Mouse (Mus musculus) heart, postnatal 4 days (tissue): ENCODE results near the gene Gm10972. TPM values are rescaled to one million over a fixed set of nuclear protein-coding genes. Genes with fewer than 3 reads are reported as not detected.
"Not testable (repeated sequence)": the region's sequence is repeated elsewhere in the genome, so short reads cannot be mapped to it uniquely, and the experiment has no call there.

ENCODE experiments used
- DNase-seq: peaks from one replicate; pipeline ENCODE4 v3.0.0; 2021
- total RNA-seq, 2 experiments: library from RNA; stranded (reverse); gene quantifications; 2 replicates each; pipeline ENCODE4 v1.2.3; 2021

Gene Gm10972
- total RNA-seq, 2 experiments from 2014 or later, result not detected

DNA sequence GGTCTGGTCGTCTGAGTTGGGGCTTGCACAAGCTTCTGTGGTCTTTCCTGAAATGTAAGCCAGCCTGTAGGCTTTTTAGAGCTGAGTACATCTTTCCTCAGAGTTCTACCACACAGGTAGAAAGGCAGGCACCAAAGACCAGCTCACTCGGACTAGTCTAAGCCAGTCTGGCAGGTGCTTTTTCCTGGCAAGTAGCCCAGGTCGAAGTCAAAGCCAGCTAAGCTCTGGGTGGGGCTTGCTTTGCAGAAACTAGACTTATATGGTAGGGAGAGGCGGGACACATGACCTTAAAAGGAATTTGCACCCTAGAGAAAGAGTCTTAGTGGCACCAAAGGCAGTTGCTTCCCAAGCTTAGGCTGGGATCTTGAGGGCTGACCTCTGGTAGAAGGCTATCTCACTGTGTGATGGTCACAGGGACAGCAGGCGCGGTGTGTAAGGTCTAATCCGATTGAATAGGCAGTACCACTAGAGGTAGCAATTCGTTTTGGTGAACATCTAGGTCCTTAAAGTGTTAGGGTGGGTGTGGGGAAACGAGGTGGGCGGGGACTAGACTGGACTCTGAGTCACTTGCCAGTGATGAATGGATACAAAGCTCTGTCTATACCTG, 16.3 kb downstream of the Gm10972 start:
- DNase-seq, result peak; percentile 18

DNA sequence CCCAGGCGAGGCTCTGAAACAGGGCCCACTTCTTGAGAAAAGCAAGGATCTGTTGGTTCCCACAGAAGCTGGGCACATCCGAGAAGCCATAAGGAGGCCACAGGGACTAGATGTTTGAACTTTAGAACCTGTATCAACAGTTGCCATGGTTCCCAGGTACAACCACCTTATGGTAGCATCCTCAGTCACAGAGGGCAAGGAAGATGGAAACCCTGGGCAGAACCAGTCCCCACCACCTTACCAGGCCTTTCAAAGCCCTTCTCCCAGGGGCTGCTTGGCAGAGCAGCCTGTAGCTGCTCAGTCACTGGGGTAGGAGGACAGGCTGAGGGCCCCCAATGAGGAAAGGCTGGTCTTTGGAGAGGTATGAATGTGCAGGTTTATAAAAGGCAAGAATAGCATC, 17.9 kb downstream of the Gm10972 start:
- DNase-seq, result not testable (repeated sequence)

DNA sequence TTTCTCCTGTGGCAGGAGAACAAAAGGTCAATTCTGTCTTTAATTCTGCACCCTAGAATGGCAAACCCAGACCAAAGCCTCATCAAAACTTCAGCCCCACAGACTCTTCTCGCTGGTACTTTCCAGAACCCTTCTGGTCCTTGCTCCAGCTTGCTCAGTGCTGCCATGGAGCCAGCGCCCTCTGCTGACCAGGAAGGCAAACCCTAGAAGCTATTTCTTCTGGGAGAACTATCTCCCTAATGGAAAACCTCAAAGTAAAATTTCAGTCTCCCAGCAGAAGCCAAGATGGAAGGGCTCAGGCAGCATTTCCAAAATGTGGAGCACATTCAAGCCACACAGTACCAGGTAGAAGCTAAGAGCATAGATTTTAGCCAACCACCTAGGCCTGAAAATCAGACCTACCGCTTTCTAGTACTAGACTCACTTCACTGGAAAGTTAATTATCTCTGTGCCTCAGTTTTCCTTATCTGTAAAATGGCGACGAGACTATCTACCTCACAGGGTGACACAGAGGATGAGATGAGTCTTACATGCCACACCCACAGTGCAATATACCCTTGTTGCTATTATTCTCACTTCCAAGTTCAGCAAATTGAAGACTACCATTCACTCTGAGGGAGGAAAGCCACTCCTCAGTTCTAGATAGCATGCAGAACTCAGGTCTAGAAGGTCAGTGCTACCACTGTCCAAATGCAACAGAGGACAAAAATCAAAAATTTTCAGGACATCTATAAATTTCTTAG, 22.3 kb downstream of the Gm10972 start:
- DNase-seq, result not testable (repeated sequence)

DNA sequence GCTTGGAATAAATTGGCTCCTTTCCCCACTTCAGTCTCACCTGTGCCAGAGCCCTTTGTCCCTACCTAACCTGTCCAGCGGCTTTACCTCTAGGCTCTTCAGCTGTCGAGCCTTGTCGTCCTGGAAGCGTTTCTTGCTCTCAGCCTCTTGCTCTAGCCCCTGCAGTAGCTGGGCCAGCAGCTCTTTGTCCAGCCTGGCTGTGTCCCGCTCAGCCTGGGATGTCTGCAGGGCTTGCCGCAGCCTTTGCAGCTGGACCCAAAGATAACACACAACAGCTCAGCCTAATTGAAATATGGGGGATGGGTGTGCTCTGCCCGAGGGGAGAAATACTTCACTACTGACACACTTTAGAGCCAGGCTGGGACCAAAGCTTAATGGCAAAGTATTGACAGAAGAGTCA, 23.0 kb downstream of the Gm10972 start:
- peak; percentile 12 for DNase-seq

DNA sequence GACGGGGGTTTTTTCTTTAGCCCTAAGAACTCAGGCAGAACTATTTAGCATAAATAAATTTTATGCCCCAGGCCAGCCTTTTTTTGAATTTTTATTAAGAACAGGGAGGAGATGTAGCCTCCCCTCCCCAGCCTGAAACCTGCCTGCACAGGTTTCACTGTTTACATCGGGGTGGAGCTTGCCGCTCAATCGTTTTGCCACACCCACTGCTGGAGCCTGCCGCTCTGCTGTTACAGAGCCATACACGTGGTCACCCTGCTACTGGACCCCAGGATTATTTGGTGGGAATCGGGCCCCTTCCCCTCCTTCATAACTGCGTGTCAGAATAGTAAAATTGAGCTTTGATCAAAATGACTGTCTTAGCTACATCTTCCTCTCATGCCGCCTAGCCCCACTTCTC, 32.2 kb downstream of the Gm10972 start:
- DNase-seq, result not testable (repeated sequence)

DNA sequence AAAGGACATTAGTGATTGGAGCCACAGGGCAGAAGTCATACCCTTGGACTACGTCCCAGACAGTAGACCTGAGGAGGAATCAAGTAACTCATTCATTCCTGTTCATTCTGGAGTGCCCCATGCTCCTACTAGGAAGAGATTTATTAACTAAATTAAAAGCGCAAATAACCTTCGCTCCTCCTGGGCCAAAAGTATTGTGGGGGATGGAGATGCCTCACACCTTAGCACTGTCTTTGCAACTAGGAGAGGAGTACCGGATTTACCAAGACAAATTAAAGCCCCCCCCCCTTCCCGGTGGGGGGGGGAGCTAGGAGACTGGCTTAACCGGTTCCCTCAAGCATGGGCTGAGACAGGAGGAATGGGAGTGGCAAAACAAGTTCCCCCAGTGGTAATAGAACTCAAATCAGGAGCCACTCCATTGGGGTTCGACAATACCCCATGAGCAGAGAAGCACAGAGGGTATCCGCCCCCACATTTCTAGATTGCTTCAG, 36.5 kb downstream of the Gm10972 start:
- DNase-seq, result no peak

DNA sequence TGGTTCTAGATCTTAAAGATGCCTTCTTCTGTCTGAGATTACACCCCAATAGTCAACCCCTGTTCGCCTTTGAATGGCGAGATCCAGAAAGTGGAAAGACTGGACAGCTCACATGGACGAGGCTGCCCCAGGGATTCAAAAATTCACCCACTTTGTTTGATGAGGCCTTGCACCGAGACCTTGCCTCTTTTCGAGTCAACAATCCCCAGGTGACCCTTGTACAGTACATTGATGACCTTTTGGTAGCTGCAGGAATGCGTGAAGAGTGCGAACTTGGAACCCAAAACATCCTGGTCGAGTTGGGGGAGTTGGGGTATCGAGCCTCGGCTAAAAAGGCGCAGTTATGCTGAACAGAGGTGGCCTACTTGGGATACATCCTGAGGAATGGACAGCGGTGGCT, 37.1 kb downstream of the Gm10972 start:
- not testable (repeated sequence) for DNase-seq

DNA sequence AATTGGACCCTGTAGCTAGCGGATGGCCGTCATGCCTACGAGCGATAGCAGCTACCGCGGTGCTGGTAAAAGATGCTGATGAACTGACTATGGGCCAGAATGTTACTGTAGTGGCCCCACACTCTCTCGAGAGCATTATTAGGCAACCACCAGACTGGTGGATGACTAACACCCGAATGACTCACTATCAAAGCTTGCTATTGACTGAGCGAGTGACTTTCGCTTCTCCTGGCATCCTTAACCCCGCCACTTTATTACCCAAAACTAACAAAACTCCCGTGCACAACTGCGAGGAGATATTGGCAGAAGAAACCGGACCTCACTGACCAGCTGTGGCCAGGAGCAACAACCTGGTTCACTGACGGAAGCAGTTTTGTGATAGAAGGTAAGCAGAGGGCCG, 37.9 kb downstream of the Gm10972 start:
- no peak for DNase-seq

DNA sequence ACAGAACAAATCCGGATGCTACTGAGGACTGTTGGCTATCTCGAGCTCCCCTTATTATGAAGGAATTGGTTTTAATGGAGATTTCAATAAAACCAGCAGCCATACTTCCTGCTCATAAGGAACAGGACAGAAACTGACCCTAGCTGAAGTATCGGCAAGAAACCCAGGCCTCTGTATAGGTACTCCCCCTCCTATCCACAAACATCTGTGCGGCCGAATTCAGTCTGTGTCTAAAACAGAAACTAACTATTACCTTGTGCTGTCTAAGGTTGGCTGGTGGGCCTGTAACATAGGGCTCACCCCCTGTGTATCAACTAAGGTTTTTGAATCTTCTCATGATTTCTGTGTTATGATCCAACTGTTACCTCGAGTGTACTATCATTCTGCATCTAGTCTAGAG, 40.7 kb downstream of the Gm10972 start:
- no peak for DNase-seq

DNA sequence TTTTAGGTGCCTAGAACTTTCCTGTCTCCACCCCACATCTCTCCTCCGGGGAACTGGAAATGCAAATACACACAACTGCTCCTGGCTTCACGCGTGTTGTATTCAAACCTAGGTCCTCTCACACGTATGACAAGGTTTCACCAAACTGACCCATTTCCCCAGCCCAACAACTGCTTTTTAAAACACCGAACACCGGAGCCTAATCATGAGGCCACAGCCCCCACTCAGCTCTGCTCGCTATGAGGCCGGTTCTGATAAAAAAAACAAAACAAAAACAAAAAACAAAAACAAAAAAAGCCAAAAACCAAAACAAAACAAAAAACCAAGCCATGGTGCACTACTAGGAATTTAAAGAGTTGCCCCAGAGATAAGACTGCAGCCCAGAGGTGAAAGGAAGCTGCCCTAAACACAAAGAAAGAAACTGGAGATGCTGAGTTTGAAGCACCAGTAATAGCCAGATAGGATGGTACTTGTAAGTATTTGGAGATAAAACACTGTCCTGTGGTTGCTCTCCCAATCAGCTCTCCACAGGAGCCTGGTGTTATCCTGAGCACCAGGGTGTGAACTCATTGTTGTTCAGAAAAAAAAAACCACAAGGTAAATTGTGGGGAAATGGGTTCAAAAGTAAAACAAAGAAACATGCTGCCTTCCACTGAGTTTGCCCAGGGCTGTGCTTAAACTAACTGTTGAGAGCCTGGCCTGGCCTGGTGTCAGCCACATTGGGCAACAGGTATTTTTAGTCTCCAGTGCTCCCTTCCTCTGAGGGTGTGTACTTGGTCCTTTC, 43.3 kb downstream of the Gm10972 start:
- not testable (repeated sequence) for DNase-seq

DNA sequence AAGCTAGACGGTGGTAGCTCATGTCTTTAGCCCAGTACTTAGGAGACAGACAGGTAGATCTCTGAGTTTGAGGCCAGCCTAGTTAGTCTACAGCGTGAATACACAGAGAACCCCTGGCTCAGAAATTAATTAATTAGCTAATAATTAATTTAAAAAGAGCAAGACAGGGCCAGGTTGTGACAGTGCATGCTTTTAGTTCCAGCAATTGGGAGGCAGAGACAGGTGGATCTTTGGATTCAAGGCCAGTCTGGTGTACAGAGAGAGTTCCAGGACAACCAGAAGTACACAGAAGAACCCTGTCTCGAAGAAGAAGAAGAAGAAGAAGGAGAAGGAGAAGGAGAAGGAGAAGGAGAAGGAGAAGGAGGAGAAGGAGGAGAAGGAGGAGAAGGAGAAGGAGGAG, 45.8 kb downstream of the Gm10972 start:
- not testable (repeated sequence) for DNase-seq

DNA sequence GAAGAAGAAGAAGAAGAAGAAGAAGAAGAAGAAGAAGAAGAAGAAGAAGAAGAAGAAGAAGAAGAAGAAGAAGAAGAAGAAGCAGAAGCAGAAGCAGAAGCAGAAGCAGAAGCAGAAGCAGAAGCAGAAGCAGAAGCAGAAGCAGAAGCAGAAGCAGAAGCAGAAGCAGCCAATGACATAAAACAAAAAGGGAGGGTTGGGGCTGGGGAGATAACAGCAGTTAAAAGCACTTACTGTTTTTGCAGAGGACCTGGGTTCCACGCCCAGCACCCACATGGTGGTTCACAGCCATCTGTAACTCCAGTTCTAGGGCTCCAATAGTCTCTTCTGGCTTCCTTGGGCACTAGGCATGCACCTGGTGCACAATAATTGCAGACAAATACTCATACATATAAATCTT, 46.3 kb downstream of the Gm10972 start:
- DNase-seq, result not testable (repeated sequence)

DNA sequence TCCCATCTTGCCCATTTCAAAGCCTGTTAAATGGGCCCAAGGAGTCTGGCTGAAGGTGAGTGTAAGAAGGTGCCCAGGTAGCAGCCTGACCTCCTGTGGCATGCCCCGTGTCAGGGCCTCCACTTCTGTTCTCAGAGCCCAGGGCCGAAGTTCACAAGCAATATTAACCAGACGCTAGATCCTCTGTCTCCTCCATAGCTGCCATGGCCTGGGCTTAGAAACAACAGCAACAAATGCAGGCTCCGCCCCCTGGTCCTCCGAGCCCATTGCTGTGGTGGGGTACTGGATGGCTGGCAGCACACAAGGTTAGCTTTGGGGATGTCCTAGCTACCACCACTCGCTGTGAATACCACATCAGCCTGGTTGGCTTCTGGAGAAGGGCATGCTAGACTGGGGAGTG, 47.2 kb downstream of the Gm10972 start:
- DNase-seq, result not testable (repeated sequence)

DNA sequence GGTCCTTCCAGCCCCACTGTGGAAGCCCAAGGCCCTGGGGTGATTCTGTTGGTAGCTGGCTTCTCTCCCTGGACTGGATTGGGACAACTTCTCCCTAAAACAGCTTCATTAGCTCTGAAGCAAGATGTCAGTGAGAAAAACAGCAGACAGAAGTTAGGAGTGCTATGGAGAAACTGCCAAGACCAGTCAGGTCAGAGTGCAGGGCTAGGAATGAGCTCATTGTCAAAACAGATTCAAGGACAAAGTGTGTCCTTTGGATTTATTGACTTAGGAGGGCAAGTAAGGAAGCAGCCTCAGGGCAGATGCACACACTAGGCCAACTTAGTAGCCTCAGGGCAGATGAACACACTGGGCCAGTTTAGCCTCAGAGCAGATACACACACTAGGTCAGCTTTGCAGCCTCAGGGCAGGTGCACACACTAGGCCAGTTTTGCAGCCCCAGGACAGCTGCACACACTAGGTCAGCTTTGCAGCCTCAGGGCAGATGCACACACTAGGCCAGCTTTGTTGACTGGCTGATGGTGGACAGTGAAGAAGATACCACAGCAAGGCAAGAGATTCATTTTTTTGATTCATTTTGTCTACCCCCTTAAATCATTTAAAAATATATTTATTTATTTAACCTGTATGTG, 47.8 kb downstream of the Gm10972 start:
- DNase-seq, result no peak

DNA sequence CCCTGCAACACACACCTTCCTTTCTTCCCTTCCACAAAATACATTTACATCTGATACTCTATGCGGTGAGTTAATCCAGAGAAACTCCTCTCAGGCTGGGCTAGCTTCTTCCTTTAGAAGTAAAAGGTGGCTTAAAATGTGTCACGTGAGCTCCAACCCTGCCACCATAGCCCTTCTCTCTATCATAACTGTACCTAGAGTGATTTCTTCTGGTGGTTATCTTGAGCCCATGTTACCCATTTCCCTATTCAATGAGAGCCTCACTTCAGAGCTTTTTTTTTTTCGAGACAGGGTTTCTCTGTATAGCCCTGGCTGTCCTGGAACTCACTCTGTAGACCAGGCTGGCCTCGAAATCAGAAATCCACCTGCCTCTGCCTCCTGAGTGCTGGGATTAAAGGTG, 48.8 kb downstream of the Gm10972 start:
- DNase-seq, result not testable (repeated sequence)

Other genes with a start within 250 kb of the Gm10972 start
- under 1 TPM in 1 of 2 experiments, not detected in 1; 0.11 TPM for gene Lingo4, start 244.6 kb upstream of the Gm10972 start, total RNA-seq
- 1 to 10 TPM; 5.8 to 7.2 TPM for gene Tdrkh, start 229.8 kb upstream of the Gm10972 start, total RNA-seq
- 10 to 100 TPM; 60.8 to 62.6 TPM for gene Mrpl9, start 199.8 kb upstream of the Gm10972 start, total RNA-seq
- not detected for gene Oaz3, start 199.2 kb upstream of the Gm10972 start, total RNA-seq
- gene Celf3, start 164.8 kb upstream of the Gm10972 start, total RNA-seq, result under 1 TPM; 0.19 to 0.25 TPM
- gene Riiad1, start 162.8 kb upstream of the Gm10972 start, total RNA-seq, result 1 to 10 TPM; 1.3 to 2.5 TPM
- gene Snx27, start 60.4 kb upstream of the Gm10972 start, total RNA-seq, result 10 to 100 TPM; 31.8 to 31.9 TPM
- gene Tuft1, start 15.8 kb downstream of the Gm10972 start, total RNA-seq, result 10 to 100 TPM in 1 of 2 experiments, 1 to 10 TPM in 1; 8.1 to 10.2 TPM
- gene Selenbp2, start 50.4 kb downstream of the Gm10972 start, total RNA-seq, result 1 to 10 TPM; 6.7 to 7.1 TPM
- under 1 TPM; 0.52 to 0.79 TPM for gene Cgn, start 143.4 kb downstream of the Gm10972 start, total RNA-seq
- gene Pogz, start 194.5 kb downstream of the Gm10972 start, total RNA-seq, result 10 to 100 TPM; 35.1 to 38.6 TPM
- gene Psmb4, start 243.8 kb downstream of the Gm10972 start, total RNA-seq, result 100 to 1,000 TPM; 297 to 299 TPM